Mouse (Mus musculus) MN1 (cell line): ENCODE results near the gene Tmem259.

Experiments
- DNase-seq: peaks from one replicate; pipeline ENCODE4 v3.0.0-alpha.2; 2016; ENCODE audit warnings: low spot score

Tmem259 gene

GRCm38 (mm10) chr10:79965325-79965724 lies 18.8 kb downstream of the Tmem259 start:
- DNase-seq, result peak; percentile 53

DNA sequence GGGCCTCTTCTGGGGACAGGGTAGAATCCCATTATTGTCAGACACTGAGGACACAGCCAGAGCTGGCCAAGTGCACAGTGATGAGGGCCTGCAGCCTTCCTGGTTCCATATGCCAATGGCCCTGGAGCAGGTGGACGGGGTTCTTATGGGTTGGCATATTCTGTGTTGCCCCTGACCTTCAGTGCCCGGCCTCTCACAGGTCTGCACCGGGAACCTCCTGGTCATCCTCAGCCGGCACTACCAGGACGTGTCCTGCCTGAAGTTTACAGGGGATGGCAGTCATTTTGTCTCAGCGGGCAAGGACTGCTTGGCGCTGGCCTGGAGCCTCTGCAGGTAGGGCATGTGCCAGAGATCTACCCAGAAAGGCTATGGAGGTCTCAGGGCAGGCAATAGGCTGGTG lies 19.4 kb downstream of the Tmem259 start:
- no peak for DNase-seq

GRCm38 (mm10) chr10:79960671-79961294 lies 23.3 kb downstream of the Tmem259 start:
- DNase-seq, result no peak

DNA sequence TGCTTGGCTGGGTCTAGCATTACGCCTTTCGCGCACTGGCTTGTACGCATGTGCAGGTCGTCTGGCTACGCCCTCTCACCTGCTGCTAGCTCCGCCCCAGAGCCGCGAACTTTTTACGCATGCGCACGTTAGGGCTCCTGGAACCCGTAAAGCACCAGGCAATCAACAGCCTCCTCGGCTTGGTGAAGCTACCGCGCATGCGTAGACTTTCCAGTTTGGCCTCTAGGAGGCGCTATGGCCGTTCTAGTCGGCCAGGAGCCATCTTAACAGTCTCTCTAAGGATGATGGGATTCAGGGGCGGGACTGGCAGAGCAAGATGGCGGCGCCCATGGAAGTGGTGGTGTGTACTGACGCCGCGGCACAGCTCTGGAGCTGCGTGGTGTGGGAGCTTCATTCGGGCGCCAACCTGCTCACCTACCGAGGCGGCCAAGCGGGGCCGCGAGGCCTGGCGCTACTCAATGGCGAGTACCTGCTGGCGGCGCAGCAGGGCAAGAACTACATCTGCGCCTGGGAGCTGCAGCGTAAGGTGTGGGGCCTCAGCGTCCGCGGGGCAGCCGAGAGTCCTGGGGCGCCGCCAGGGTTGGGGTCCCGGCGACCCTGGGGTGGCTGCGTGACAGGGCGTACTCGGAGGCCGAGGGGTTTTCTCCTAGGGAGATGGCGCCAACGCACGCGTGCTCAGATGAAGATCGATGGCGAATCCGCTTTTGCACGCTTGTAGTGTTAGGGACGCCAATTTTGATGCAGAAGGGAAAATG lies 24.1 kb downstream of the Tmem259 start, which contains the start of gene Wdr18:
Gene Wdr18 (plus strand): TSS at position 306 of the 755 bp plus-strand sequence.
- peak; percentile 100 for DNase-seq

GRCm38 (mm10) chr10:79959412-79959811 lies 24.7 kb downstream of the Tmem259 start:
- DNase-seq, result peak; percentile 54

GRCm38 (mm10) chr10:79958140-79958816 lies 25.9 kb downstream of the Tmem259 start:
- DNase-seq, result peak; percentile 93

DNA sequence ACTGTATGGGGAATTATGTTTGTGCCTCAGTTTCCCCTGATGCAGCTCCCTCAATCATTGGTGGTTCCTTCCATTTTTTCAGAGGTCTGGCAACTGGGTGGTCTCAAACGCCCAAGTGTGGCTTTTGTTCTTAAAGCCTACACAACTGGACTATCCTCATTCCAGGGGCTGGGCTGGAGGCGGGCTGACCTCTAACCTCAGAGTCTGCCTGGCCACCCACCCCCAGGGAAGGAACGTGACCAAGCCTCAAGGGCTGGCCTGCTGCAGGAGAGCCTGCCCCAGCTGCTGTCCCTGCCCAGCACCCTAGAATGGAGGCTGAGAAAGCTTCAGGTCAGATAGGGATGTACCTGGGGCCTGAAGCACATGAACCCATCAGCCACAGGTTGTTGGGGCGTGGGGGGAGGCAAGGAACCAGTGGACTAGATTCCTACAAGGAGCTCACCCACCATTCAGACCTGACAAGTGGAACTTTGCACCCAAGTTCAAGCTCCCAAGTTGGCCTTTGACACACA lies 27.4 kb downstream of the Tmem259 start:
- DNase-seq, result no peak

DNA sequence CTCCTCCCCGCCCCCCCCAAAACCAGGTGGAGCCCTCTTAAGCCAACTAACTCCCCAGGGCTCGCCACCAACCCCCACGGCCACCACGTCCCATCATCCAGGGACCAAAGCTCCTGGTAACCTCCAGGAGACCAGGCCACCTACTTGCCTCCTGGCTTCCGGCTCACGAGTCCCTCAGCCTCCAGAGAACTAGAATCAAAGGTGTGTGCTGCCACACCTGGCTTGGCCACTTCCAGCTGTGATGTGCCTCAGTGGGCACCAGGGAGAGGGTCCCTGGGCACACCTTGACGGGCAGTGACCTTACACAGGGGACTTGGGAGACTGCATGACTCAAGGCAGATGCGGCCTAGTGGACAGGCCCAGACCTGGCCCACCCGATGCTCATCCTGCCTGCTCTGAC lies 28.4 kb downstream of the Tmem259 start:
- no peak for DNase-seq

GRCm38 (mm10) chr10:79953946-79954345 lies 30.2 kb downstream of the Tmem259 start:
- no peak for DNase-seq

DNA sequence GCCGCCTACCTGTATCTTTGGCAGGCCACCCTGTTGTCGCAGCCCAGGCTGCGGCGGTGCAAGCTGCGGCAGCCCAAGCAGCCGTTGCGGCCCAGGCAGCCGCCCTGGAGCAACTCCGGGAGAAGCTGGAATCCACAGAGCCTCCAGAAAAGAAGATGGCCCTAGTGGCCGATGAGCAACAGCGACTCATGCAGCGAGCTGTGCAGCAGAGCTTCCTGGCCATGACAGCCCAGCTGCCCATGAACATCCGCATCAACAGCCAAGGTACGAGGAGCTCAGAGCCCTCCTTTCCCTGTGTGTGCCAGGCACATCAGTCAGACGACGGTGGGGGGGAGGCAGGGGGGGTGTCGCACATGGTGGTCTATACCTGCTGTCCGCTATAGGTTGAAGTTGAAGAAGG lies 33.5 kb downstream of the Tmem259 start:
- no peak for DNase-seq

GRCm38 (mm10) chr10:79949873-79950272 lies 34.3 kb downstream of the Tmem259 start:
- no peak for DNase-seq

DNA sequence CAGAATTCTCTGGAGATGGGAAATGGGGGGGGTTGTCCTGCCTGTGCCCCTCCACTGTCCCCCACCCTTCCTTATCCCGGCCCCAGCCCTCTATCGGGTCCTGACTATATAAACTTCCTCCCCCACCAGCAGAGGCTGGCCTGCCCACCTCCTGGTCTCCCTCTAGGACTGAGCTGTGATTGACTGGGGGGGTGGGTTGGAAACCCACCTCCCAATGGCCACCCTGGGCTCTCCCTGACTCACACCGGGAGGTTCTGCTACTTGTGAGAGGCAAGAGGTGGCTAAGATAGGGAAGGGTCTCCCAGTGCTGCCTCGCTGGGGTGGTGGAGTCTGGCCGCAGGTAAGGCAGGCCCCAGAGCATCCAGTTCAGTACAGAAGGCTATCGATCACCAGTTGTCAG lies 36.6 kb downstream of the Tmem259 start:
- DNase-seq, result no peak

GRCm38 (mm10) chr10:79946752-79947322 lies 37.3 kb downstream of the Tmem259 start:
- DNase-seq, result no peak

- peak; percentile 73 for DNase-seq
Measured at GRCm38 (mm10) chr10:79945507-79946234, 38.5 kb downstream of the Tmem259 start.

DNA sequence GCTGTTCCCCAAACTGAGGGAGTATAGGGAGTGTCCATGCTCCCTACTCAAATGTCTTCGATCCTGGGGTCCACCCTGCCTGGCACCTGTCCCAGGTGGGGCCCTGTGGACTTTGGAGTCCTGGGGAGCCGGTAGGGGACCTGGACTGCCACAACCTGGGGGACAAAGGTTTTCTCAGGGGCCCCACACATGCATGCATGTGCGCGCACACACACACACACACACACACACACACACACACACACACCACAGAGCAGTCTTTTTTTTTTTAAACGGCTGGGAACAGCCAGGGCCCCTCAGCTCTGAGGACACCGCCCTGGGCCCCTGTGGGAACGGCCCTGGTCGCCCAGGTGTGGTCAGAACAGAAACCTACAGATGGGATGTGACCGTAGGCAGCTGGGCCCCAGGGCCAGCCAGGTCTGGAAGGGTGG lies 40.6 kb downstream of the Tmem259 start:
- no peak for DNase-seq

DNA sequence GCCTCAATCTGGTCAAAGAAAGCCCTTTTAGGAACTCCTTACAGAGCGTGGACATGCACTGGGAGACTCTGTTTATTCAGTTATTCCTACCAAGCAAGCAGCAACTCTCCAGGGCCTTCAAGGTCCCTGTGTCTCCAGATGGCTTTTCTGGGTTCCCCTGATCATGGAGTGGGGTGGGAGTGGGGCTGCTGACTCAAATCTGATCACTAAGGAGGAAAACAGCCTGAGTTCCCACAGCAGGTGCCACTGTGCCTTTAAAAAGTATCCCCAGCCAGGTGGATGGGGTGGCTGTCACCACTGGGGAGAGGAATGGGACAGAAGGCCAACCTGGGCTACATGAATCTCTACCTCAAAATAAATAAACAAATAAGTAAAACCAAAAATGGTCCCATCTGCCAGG lies 41.1 kb downstream of the Tmem259 start:
- no peak for DNase-seq

GRCm38 (mm10) chr10:79940749-79941148 lies 43.4 kb downstream of the Tmem259 start:
- no peak for DNase-seq

- no peak for DNase-seq
Measured at GRCm38 (mm10) chr10:79937775-79938526, 46.2 kb downstream of the Tmem259 start.

- DNase-seq, result peak; percentile 87
Measured at GRCm38 (mm10) chr10:79936911-79937441, 47.2 kb downstream of the Tmem259 start.

DNA sequence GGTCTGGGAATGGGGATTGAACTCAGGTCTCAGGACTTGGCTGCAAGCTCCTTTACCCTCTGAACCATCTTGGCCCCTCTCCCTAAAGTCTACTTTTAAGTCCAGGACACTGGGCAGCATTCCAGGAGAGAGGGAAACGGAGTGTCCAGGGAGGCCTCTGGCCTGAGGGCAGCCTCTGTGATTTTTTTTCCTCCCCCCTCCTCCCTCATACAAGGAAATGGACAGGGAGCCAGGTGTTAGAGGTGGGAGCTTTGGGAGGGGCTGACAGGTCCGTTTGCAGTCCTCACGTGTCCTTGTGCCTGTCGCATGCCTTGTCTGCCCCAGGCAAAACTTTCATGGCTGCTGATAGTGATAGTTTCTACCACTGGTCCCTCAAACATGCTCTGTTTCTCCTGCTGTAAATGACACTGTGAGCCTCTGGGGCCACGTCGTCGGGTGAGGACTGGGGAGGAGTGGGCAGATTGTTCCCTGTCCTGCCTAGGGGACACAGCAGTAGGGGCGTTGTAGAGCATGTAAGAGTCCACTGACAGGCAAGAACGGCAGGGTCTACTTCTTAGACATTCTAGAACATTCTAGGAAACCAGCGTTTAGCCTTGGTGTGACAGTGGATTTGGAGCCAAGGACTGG lies 47.7 kb downstream of the Tmem259 start:
- peak; percentile 62 for DNase-seq
